Mouse (Mus musculus): Measurements from ENCODE around the gene Tmem38b. TPM values are rescaled to one million over a fixed set of nuclear protein-coding genes. Genes with fewer than 3 reads are reported as not detected.

Gene Tmem38b
- polyA plus RNA-seq (2017; shearing (Covaris generic)): 10.4 TPM

GRCm38 (mm10) chr4:53825821-53826605, at the start of gene Tmem38b:
Gene Tmem38b (plus strand): TSS chr4:53826045.

Other genes starting within 250 kb of the Tmem38b start
- gene Fsd1l, start 194.6 kb upstream of the Tmem38b start, polyA plus RNA-seq (2017; shearing (Covaris generic)): 7.0 TPM
- 6.5 TPM for gene Fktn, start 112.0 kb upstream of the Tmem38b start, polyA plus RNA-seq (2017; shearing (Covaris generic))
- 0.06 TPM for gene Tal2, start 46.3 kb upstream of the Tmem38b start, polyA plus RNA-seq (2017; shearing (Covaris generic))

Data from CD4-positive, CD25-positive, alpha-beta regulatory T cell (primary cell).